Mouse (Mus musculus): ENCODE data around the gene Slc6a16. TPM values are rescaled to one million over a fixed set of nuclear protein-coding genes. Genes with fewer than 3 reads are reported as not detected.

Slc6a16 gene
- polyA plus RNA-seq, 1 experiment from 2014 or later, result 0.14 TPM

DNA sequence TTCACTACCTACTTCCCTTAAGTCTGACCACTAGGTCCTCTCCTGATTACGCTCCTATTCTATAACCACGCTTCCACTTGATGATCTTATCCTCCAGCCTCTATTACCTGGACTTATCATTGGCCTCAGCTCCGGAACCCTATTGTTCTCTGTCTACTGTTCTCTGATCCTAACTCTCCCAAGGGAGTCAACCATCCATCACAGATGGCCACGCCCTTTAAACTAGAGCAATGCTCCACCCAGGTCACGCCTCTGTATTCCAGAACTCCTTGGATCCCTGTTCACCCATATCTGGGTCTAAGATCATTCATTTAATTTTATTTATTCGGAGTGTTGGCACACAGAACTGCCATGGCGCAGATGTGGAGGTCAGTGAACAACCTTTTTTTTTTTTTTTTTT, 28.5 kb upstream of the Slc6a16 start:
- Histone ChIP-seq H3K9me3 (ENCODE audit: control insufficient read depth, low read length) (no peaks in the 10 kb centered on the region), H3K4me1 (replicated peaks; ENCODE audit: control insufficient read depth, insufficient read depth, low read length) (peaks cover 6% of the 10 kb centered on the region), H3K4me2 (replicated peaks; ENCODE audit: low read depth, low read length) (no peak overlapping the region), H3K4me3 (ENCODE audit: low read depth, low read length) (no peak overlapping the region), H3K36me3 (ENCODE audit: control insufficient read depth, insufficient read depth, low read length) (no peaks in the 10 kb centered on the region), H3K27me3 (ENCODE audit: control insufficient read depth, insufficient read depth, low read length) (peaks cover 19% of the 10 kb centered on the region), H3K27ac (ENCODE audit: low read depth, low read length) (no peak overlapping the region), H3K9ac (ENCODE audit: low read depth, low read length) (no peak overlapping the region)
- DNase-seq (ENCODE audit: low spot score) (no peak), ATAC-seq (ENCODE audit: low FRiP score) (no peak)
- WGBS, result 69% methylated on average over 7 of the region's 7 CpGs

DNA sequence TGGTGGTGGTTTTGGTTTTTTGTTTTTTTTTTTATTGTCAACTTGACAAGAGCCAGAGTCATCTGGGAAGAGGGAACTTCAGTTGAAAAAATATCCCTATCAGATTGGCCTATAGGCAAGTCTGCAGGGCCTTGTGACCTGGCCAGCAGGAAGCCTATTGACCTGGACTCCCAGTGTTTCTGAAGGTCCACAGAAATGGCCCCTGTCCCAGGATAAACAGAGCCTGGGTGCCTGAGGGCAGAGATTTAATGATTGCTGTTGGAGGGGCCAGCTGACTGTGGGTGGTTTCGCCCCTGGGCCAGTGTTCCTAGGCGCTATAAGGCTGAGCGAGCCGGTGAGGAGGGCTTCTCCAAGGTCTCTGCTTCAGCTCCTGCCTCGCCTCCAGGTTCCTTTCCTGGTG, 27.2 kb upstream of the Slc6a16 start:
- no peak overlapping the region for H3K4me3 ChIP-seq (ENCODE audit: low read depth, low read length)
- H3K36me3 ChIP-seq (ENCODE audit: control insufficient read depth, insufficient read depth, low read length), result no peaks in the 10 kb centered on the region; the same call in 1 of the 2 replicates
- H3K9me3 ChIP-seq (ENCODE audit: control insufficient read depth, low read length), result no peaks in the 10 kb centered on the region
- 68% methylated on average over 5 of the region's 5 CpGs for WGBS
- H3K4me1 ChIP-seq (replicated peaks; ENCODE audit: control insufficient read depth, insufficient read depth, low read length), result peaks cover 7% of the 10 kb centered on the region
- peaks cover 19% of the 10 kb centered on the region for H3K27me3 ChIP-seq (ENCODE audit: control insufficient read depth, insufficient read depth, low read length)
- no peak overlapping the region for H3K4me2 ChIP-seq (replicated peaks; ENCODE audit: low read depth, low read length)
- ATAC-seq (ENCODE audit: low FRiP score) (no peak), DNase-seq (ENCODE audit: low spot score) (peak; percentile 2)
- H3K27ac ChIP-seq (ENCODE audit: low read depth, low read length), result no peak overlapping the region
- no peak overlapping the region for H3K9ac ChIP-seq (ENCODE audit: low read depth, low read length)

DNA sequence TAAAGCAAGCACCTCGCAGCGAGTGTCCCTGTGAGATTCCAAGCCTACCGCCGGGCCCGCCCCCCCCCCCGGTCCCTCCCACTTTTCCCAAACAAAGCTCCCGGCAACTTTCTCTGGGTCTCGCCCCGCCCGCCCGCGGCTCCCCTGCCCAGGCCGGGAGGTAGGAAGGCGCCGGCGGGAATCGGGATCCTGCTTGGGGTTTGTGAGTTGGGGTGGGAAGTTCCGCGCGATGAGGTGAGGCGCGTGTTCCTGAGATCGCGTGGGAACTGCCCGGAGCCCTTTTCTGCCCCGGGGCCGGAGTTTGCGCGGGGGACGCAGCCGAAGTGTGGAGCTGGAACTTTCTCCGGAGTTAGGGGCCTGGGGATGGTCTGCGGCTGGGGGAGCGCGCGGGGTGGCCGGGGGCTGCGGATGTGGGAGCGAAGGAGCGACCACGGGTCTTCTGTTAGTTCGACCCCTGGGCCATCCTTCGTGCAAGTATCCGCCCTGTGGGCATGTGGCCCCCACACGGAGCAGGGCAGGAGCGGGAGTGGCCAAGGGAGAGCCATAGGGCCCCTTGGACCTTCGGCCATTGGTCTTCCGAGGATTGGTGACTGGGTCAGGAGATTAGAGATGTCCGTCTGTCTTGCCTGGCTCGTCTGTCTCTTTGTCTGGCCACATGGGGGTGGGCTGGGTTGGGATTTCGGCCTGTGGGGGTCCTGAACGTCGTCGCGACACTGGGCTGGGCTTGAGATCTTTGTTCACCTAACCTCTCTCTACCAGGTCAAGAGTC, 25.0 kb upstream of the Slc6a16 start, which contains the start of gene Tead2:
Gene Tead2 (plus strand): TSS at position 81 of the 769 bp plus-strand sequence.
- Histone ChIP-seq H3K4me2 (replicated peaks; ENCODE audit: low read depth, low read length) (peak within 1 kb of the TSS; percentile 92), H3K36me3 (ENCODE audit: control insufficient read depth, insufficient read depth, low read length) (peaks cover 8% of the 10 kb centered on the region; the same call in 1 of the 2 replicates), H3K4me3 (ENCODE audit: low read depth, low read length) (peak within 1 kb of the TSS; percentile 63), H3K9me3 (ENCODE audit: control insufficient read depth, low read length) (no peaks in the 10 kb centered on the region), H3K9ac (ENCODE audit: low read depth, low read length) (peak within 1 kb of the TSS; percentile 90), H3K4me1 (replicated peaks; ENCODE audit: control insufficient read depth, insufficient read depth, low read length) (peaks cover 9% of the 10 kb centered on the region), H3K27ac (ENCODE audit: low read depth, low read length) (peak within 1 kb of the TSS; percentile 78), H3K27me3 (ENCODE audit: control insufficient read depth, insufficient read depth, low read length) (peaks cover 10% of the 10 kb centered on the region)
- ATAC-seq (ENCODE audit: low FRiP score), result peak; percentile 73
- under 1% methylated on average over 54 of the region's 55 CpGs for WGBS
- DNase-seq (ENCODE audit: low spot score), result peak; percentile 79

DNA sequence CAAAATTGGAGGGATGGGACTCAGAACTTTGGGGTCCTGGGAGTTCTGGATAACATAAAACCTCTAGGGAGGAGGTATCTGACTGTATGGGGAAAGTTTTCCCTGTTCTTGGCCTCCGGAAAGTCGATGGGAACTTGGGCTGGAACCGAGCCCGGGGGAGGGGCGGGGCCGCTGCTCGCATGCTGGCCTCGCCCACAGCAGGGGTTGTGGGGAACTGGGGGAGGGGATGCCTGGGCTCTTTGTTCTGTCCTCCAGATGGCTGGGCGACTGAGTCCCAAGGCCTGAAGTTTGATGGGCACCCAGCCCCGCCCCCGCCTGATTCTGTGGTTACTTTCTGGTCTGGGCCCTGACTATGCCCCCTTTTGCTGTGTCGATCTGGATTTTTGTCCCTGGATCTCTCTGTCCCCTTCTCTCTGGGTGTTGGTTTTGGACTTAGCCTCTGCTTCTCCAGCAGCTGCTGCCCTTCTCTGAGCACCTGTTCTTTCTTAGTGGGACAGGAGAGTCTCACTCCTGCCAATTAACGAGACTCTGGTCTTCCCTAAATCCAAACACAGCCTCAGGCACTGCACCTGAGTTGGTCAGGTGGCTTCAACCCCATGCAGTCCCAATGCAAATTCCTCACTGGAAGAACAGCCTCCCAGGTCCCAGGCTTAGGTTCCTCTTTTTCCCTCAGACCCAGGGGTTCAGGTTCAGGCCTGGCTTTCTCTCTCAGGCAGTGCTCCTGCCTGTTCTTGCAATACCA, 24.3 kb upstream of the Slc6a16 start:
- H3K27ac ChIP-seq (ENCODE audit: low read depth, low read length), result peak overlapping the region; percentile 78
- ATAC-seq (ENCODE audit: low FRiP score) (peak; percentile 88), DNase-seq (ENCODE audit: low spot score) (peak; percentile 95)
- H3K36me3 ChIP-seq (ENCODE audit: control insufficient read depth, insufficient read depth, low read length), result peaks cover 8% of the 10 kb centered on the region; the same call in 1 of the 2 replicates
- H3K9me3 ChIP-seq (ENCODE audit: control insufficient read depth, low read length), result no peaks in the 10 kb centered on the region
- H3K4me2 ChIP-seq (replicated peaks; ENCODE audit: low read depth, low read length), result peak overlapping the region; percentile 92
- H3K9ac ChIP-seq (ENCODE audit: low read depth, low read length), result peak overlapping the region; percentile 90
- H3K27me3 ChIP-seq (ENCODE audit: control insufficient read depth, insufficient read depth, low read length), result peaks cover 4% of the 10 kb centered on the region
- H3K4me3 ChIP-seq (ENCODE audit: low read depth, low read length), result peak overlapping the region; percentile 63
- under 1% methylated on average over 9 of the region's 13 CpGs for WGBS
- peaks cover 9% of the 10 kb centered on the region for H3K4me1 ChIP-seq (replicated peaks; ENCODE audit: control insufficient read depth, insufficient read depth, low read length)

DNA sequence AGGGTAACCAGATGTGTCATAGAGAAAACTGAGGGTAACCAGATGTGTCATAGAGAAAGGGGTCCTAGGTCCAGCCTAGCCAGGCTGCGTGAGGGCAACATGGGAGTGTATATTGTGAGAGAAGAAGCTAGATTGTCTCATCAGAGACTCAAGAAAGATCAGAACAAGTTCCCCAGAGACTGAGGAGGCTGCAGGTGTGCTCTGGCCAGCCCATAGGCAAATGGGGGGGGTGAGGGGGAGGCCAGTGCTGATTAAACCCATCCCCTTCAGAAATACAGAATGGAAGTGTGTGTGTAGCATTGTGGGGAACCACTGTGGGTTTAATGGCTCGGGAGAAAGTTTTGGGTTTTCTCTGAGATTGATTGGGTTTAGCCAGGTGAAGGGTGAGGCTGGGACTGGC, 19.2 kb upstream of the Slc6a16 start:
- Histone ChIP-seq H3K4me1 (replicated peaks; ENCODE audit: control insufficient read depth, insufficient read depth, low read length) (peaks cover 9% of the 10 kb centered on the region), H3K4me2 (replicated peaks; ENCODE audit: low read depth, low read length) (no peak overlapping the region), H3K9me3 (ENCODE audit: control insufficient read depth, low read length) (no peaks in the 10 kb centered on the region), H3K9ac (ENCODE audit: low read depth, low read length) (no peak overlapping the region), H3K4me3 (ENCODE audit: low read depth, low read length) (no peak overlapping the region), H3K27ac (ENCODE audit: low read depth, low read length) (no peak overlapping the region), H3K36me3 (ENCODE audit: control insufficient read depth, insufficient read depth, low read length) (peaks cover 13% of the 10 kb centered on the region), H3K27me3 (ENCODE audit: control insufficient read depth, insufficient read depth, low read length) (no peaks in the 10 kb centered on the region)
- no peak for DNase-seq (ENCODE audit: low spot score)
- no peak for ATAC-seq (ENCODE audit: low FRiP score)
- WGBS, result 80% methylated on average over 2 of the region's 2 CpGs

DNA sequence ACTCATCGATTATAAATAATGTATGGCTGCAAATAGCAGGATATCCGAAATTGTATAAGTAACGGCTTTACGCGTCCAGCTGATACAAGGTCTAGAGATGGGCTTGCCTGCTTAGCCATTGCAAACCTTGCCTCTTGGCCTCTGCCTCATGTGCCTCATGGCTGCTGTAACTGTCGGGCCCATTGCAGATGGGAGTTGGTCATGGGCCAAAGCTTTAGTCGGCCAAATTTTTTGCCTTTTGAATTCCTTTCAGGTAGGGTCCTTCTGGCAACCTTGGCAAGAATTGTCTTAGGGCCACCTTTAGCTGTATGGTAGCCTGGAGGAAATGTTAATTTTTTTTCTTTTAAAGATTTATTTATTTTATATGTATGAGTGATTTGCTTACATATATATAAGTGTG, 16.1 kb upstream of the Slc6a16 start:
- H3K27ac ChIP-seq (ENCODE audit: low read depth, low read length), result no peak overlapping the region
- WGBS, result 97% methylated on average over 7 of the region's 7 CpGs
- H3K36me3 ChIP-seq (ENCODE audit: control insufficient read depth, insufficient read depth, low read length), result peaks cover 30% of the 10 kb centered on the region

DNA sequence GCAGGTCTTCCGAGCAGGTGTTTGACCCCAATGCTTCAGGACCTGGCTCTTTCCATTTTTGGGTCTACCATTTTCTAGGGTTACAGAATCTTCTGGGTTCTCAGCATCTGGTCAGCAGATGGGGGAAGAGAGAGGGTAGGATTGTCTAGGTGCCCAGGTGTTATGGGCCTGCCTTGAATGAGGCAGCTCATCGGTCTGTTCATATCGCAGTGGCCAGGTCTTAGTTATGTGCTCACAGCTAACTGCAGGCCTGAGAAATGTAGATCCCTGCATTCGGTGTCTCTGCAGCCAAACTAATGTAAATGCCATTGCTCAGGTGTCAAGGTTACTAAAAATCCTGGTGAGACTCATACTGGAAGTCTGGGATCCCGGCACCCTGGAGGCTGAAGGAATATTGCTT, 14.5 kb upstream of the Slc6a16 start:
- Histone ChIP-seq H3K9me3 (ENCODE audit: control insufficient read depth, low read length) (no peaks in the 10 kb centered on the region), H3K27me3 (ENCODE audit: control insufficient read depth, insufficient read depth, low read length) (no peaks in the 10 kb centered on the region), H3K36me3 (ENCODE audit: control insufficient read depth, insufficient read depth, low read length) (peaks cover 27% of the 10 kb centered on the region), H3K27ac (ENCODE audit: low read depth, low read length) (no peak overlapping the region), H3K4me2 (replicated peaks; ENCODE audit: low read depth, low read length) (no peak overlapping the region), H3K4me3 (ENCODE audit: low read depth, low read length) (no peak overlapping the region), H3K9ac (ENCODE audit: low read depth, low read length) (no peak overlapping the region), H3K4me1 (replicated peaks; ENCODE audit: control insufficient read depth, insufficient read depth, low read length) (no peaks in the 10 kb centered on the region)
- WGBS, result 99% methylated on average over 5 of the region's 5 CpGs
- no peak for DNase-seq (ENCODE audit: low spot score)
- no peak for ATAC-seq (ENCODE audit: low FRiP score)

More for the DNA sequence above, 16.1 kb upstream of the Slc6a16 start:
- Histone ChIP-seq H3K4me3 (ENCODE audit: low read depth, low read length) (no peak overlapping the region), H3K4me2 (replicated peaks; ENCODE audit: low read depth, low read length) (no peak overlapping the region), H3K9me3 (ENCODE audit: control insufficient read depth, low read length) (no peaks in the 10 kb centered on the region), H3K27me3 (ENCODE audit: control insufficient read depth, insufficient read depth, low read length) (no peaks in the 10 kb centered on the region), H3K4me1 (replicated peaks; ENCODE audit: control insufficient read depth, insufficient read depth, low read length) (no peaks in the 10 kb centered on the region), H3K9ac (ENCODE audit: low read depth, low read length) (no peak overlapping the region)
- DNase-seq (ENCODE audit: low spot score), result no peak
- ATAC-seq (ENCODE audit: low FRiP score), result no peak

DNA sequence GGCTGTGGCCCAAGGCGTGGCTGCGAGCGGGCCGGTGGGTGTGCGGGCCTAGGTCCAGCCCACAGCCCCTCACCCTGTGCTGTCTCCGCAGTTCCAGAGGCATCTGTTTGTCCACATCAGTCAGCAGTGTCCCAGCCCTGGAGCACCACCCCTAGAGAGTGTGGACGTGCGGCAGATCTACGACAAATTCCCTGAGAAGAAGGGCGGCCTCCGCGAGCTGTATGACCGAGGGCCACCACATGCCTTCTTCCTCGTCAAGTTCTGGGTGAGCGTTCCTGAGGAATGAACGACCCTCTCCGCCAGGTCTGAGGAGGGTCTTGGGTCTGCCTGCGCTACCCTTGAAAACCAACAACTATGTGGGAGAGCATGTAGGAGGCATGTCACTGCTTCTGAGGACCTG, 12.3 kb upstream of the Slc6a16 start:
- H3K4me2 ChIP-seq (replicated peaks; ENCODE audit: low read depth, low read length), result no peak overlapping the region
- no peaks in the 10 kb centered on the region for H3K9me3 ChIP-seq (ENCODE audit: control insufficient read depth, low read length)
- no peaks in the 10 kb centered on the region; the same call in 1 of the 2 replicates for H3K4me1 ChIP-seq (replicated peaks; ENCODE audit: control insufficient read depth, insufficient read depth, low read length)
- DNase-seq (ENCODE audit: low spot score) (no peak), ATAC-seq (ENCODE audit: low FRiP score) (no peak)
- H3K4me3 ChIP-seq (ENCODE audit: low read depth, low read length), result no peak overlapping the region
- H3K36me3 ChIP-seq (ENCODE audit: control insufficient read depth, insufficient read depth, low read length), result peaks cover 34% of the 10 kb centered on the region
- 96% methylated on average over 18 of the region's 18 CpGs for WGBS
- H3K27ac ChIP-seq (ENCODE audit: low read depth, low read length), result no peak overlapping the region
- no peaks in the 10 kb centered on the region for H3K27me3 ChIP-seq (ENCODE audit: control insufficient read depth, insufficient read depth, low read length)
- H3K9ac ChIP-seq (ENCODE audit: low read depth, low read length), result no peak overlapping the region
